Mouse (Mus musculus) E14TG2a.4 (cell line): Measurements from ENCODE around the gene Nox1.

ENCODE experiments used
- H3K27me3 ChIP-seq: 2 replicates; pipeline ENCODE4 v1.6.1; 2014; ENCODE audit warnings: low read length, control low read depth; ENCODE audit not compliant: insufficient read depth
- H3K36me3 ChIP-seq: 2 replicates; pipeline ENCODE4 v1.6.1; 2014; ENCODE audit warnings: low read length, control low read depth; ENCODE audit not compliant: insufficient read depth
- H3K4me1 ChIP-seq: replicated peaks from 2 replicates; pipeline ENCODE4 v1.6.1; 2014; ENCODE audit warnings: low read depth, low read length, control low read depth
- H3K4me3 ChIP-seq: replicated peaks from 2 replicates; pipeline ENCODE4 v1.5.1; 2014; ENCODE audit warnings: mild to moderate bottlenecking, low read length
- H3K9me3 ChIP-seq: 2 replicates; pipeline ENCODE4 v1.6.1; 2014; ENCODE audit warnings: low read length, control low read depth
- CTCF ChIP-seq: conservative IDR thresholded peaks from 2 replicates; pipeline ENCODE4 v1.5.1; 2014; ENCODE audit warnings: low read length
- NANOG ChIP-seq: IDR thresholded peaks from 2 replicates; pipeline ENCODE4 v1.6.1; 2014; ENCODE audit warnings: borderline replicate concordance, low read length, mixed read lengths
- POU5F1 ChIP-seq: IDR thresholded peaks from 2 replicates; pipeline ENCODE4 v1.6.1; 2014; ENCODE audit warnings: low read length, borderline replicate concordance

Nox1 gene

GRCm38 (mm10) chrX:134085453-134085852 is 136.3 kb downstream of the Nox1 start:
- H3K4me1 ChIP-seq = no peaks in the 10 kb centered on the region
- no peaks in the 10 kb centered on the region for H3K9me3 ChIP-seq
- peaks cover 42% of the 10 kb centered on the region for H3K36me3 ChIP-seq
- no peak overlapping the region for H3K4me3 ChIP-seq
- no peak for TF ChIP-seq CTCF
- no peak for TF ChIP-seq POU5F1
- no peak for TF ChIP-seq NANOG
- no peaks in the 10 kb centered on the region for H3K27me3 ChIP-seq

- H3K4me1 ChIP-seq = peaks cover 13% of the 10 kb centered on the region; the same call in 1 of the 2 replicates
- H3K36me3 ChIP-seq = peaks cover 43% of the 10 kb centered on the region
- H3K27me3 ChIP-seq = no peaks in the 10 kb centered on the region
- no peak for TF ChIP-seq POU5F1
- TF ChIP-seq NANOG = no peak
- no peak for TF ChIP-seq CTCF
- H3K4me3 ChIP-seq = peak overlapping the region; percentile 85
- no peaks in the 10 kb centered on the region for H3K9me3 ChIP-seq
Observed at GRCm38 (mm10) chrX:134059764-134060163, 162.0 kb downstream of the Nox1 start.

- Histone ChIP-seq H3K4me1 (peaks cover 13% of the 10 kb centered on the region; the same call in 1 of the 2 replicates), H3K27me3 (no peaks in the 10 kb centered on the region), H3K4me3 (peak within 1 kb of the TSS; percentile 85), H3K36me3 (peaks cover 36% of the 10 kb centered on the region), H3K9me3 (no peaks in the 10 kb centered on the region)
- no peak for TF ChIP-seq CTCF
- TF ChIP-seq NANOG = no peak
- no peak for TF ChIP-seq POU5F1
Observed at GRCm38 (mm10) chrX:134058987-134059712, 162.6 kb downstream of the Nox1 start, which contains the start of gene Cstf2. Gene Cstf2, plus strand, starts transcription at chrX:134059187.

GRCm38 (mm10) chrX:134058040-134058875 is 163.5 kb downstream of the Nox1 start:
- Histone ChIP-seq H3K36me3 (peaks cover 28% of the 10 kb centered on the region), H3K4me1 (peaks cover 13% of the 10 kb centered on the region; the same call in 1 of the 2 replicates), H3K4me3 (peak overlapping the region; percentile 26; the same call in 1 of the 2 replicates), H3K9me3 (no peaks in the 10 kb centered on the region), H3K27me3 (no peaks in the 10 kb centered on the region)
- TF ChIP-seq POU5F1 (no peak), CTCF (no peak), NANOG (no peak)

GRCm38 (mm10) chrX:134056897-134057296 is 164.9 kb downstream of the Nox1 start:
- H3K4me3 ChIP-seq = no peak overlapping the region
- peaks cover 14% of the 10 kb centered on the region for H3K36me3 ChIP-seq
- H3K4me1 ChIP-seq = peaks cover 13% of the 10 kb centered on the region; the same call in 1 of the 2 replicates
- TF ChIP-seq POU5F1 (no peak), NANOG (no peak), CTCF (no peak)
- no peaks in the 10 kb centered on the region for H3K9me3 ChIP-seq
- no peaks in the 10 kb centered on the region for H3K27me3 ChIP-seq

GRCm38 (mm10) chrX:134048994-134049393 is 172.8 kb downstream of the Nox1 start:
- Histone ChIP-seq H3K4me3 (no peak overlapping the region), H3K36me3 (no peaks in the 10 kb centered on the region), H3K27me3 (no peaks in the 10 kb centered on the region), H3K9me3 (no peaks in the 10 kb centered on the region), H3K4me1 (no peaks in the 10 kb centered on the region)
- TF ChIP-seq NANOG (no peak), POU5F1 (no peak), CTCF (no peak)
